Mouse (Mus musculus) lung, postnatal 0 days (tissue): Measurements from ENCODE around the gene Slc43a3.

ENCODE experiments used
- CTCF ChIP-seq: IDR thresholded peaks from 2 replicates; pipeline ENCODE4 v1.5.1; 2016; ENCODE audit warnings: antibody characterized with exemption, mild to moderate bottlenecking
- EP300 ChIP-seq: IDR thresholded peaks from 2 replicates; pipeline ENCODE4 v1.6.1; 2016; ENCODE audit warnings: antibody characterized with exemption, mild to moderate bottlenecking, control low read depth

DNA sequence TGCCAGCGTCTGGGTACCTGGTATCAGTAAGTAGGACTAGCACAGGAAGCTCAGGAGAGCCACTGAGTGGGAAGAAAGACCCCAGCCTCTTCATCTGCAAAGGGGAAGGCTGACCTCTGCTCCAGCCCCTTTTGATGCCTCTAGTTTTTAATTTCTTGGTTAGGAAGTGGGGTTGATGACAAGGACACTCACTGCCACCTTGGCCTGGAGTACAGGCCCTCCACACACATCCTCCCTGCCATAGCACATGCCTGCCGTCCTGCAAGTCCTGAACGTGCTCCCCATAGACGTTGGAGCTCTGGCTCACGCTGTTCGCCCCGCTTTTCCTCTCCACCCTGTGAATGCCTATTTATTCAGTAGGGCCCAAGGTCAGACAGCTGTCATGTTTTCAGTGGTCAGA is 70.2 kb downstream of the Slc43a3 start:
- TF ChIP-seq CTCF, result no peak
- TF ChIP-seq EP300, result no peak
